Mouse (Mus musculus) brain, embryonic 14.5 days (tissue): ENCODE results near the gene Glis1.

Experiments used
- CTCF ChIP-seq: fragments of 200-500 bp; IDR thresholded peaks from 2 replicates; pipeline ENCODE4 v1.5.1; 2012; ENCODE audit warnings: inconsistent platforms, mild to moderate bottlenecking, moderate library complexity, borderline replicate concordance; ENCODE audit not compliant: insufficient read depth, insufficient read length; ENCODE audit errors: extremely low read depth
- POLR2A ChIP-seq: fragments of 200-500 bp; IDR thresholded peaks from 2 replicates; pipeline ENCODE4 v1.6.1; 2012; ENCODE audit warnings: mild to moderate bottlenecking, inconsistent platforms, borderline replicate concordance; ENCODE audit not compliant: poor library complexity, insufficient read depth, insufficient read length, severe bottlenecking; ENCODE audit errors: extremely low read depth

- TF ChIP-seq POLR2A (no peak), CTCF (no peak)
These were observed 118.3 kb downstream of the Glis1 start for GRCm38 (mm10) chr4:107552696-107553095.
